9 mouse cellular contexts compared by ENCODE assay signal in the genomic region with DNA sequence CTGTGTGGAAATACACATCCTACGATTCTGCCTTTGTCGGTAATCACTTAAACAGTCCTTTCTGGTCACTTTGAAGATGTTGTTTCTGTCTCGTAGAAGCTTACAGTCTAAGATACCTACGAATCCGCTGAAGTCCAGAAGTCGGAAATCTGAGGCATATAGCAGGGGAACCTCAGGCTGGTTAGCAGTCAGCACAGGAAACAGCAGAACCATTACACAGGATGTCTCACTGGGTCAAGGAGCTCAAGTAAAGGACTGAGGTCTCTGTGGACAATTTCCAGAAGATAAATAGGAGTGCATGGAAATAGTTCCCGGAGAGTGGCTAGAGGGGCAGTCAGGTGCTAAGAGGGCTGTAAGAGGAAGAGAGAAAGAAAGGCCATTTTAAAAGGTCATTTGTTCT.
"Had no signal": no experiment of that assay in that cellular context is flagged by ENCODE, and none has a peak within 500 bp of the region (broad histone marks: within the 10 kb centered on the region; RNA-seq: fewer than 3 reads in every experiment).

No protein-coding gene starts in this region.

- DNase-seq: kidney, adult 8-10 months; kidney, postnatal 14 days; kidney, postnatal 4 days; left cerebral cortex, postnatal 4 days; liver, postnatal 0 days; lung, embryonic 14.5 days; retina, postnatal 1 day; thymus, adult 18-20 months; thymus, postnatal 36 days had no signal
